12 mouse cellular contexts compared by ENCODE assay signal in the genomic region with DNA sequence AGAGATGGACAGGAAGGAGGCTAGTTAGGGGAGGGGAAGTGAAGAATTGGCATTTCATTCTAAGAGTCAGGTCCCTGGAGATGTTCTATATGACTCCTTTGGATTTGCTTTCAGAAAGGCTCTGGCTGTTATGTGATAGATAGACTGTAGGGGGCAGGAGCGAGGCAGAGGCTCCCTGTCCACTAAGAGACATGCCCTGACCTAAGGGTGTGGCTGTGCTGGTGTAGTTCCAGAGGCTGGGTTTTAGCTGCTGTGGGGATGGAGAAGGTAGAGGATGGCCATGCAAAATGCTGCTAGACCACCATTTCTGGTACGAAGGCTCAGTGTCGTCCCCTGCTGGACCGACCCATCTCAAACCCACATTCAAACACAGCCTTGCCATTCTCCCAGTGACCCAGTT. TPM values are rescaled to one million over a fixed set of nuclear protein-coding genes. Genes with fewer than 3 reads are reported as not detected.
DNase-seq lines count a peak whose midpoint lies in the region; ATAC-seq and TF ChIP-seq lines count a peak whose summit lies in the region.
"Had no signal": no experiment of that assay in that cellular context is flagged by ENCODE, and none has a peak within 500 bp of the region (broad histone marks: within the 10 kb centered on the region; RNA-seq: fewer than 3 reads in every experiment).

No protein-coding gene starts in this region.

- H3K27ac ChIP-seq in left cerebral cortex, adult 2 months: no peak overlapping the region
- H3K27ac ChIP-seq in embryonic fibroblast, embryonic 13.5 days (ENCODE audit: insufficient read depth, low read length): no peak overlapping the region
- H3K27ac ChIP-seq: hindbrain, embryonic 13.5 days had no signal

- intact Hi-C loops in left cerebral cortex, adult 2 months (cut with DNase I): no loop called here
- intact Hi-C loops in left cerebral cortex, postnatal 25 days (cut with DNase I): no loop called here
- intact Hi-C loops in left cerebral cortex, postnatal 10 days (cut with DNase I): no loop called here

- DNase-seq in CD4-positive, CD25-positive, alpha-beta regulatory T cell, adult 2 months (ENCODE audit: low read depth, low spot score): peak; percentile 37
- DNase-seq in left cerebral cortex, adult 2 months (ENCODE audit: extremely low spot score in 1 of 2, low spot score in 2 of 2): no peak
- DNase-seq in left cerebral cortex, postnatal 25 days (ENCODE audit: low spot score in 2 of 2): no peak
- DNase-seq in 416B (ENCODE audit: low read depth): peak; percentile 43
- DNase-seq in left cerebral cortex, postnatal 10 days (ENCODE audit: extremely low spot score in 1 of 2, low spot score in 2 of 2): no peak
- no peak for DNase-seq in frontal cortex, adult 2 months (ENCODE audit: extremely low spot score in 1 of 2, low spot score in 1 of 2)
- DNase-seq: adrenal gland, adult 8-10 months; kidney, postnatal 14 days; right cerebral cortex, postnatal 4 days had no signal

- no peak overlapping the region for H3K4me3 ChIP-seq in left cerebral cortex, adult 2 months
- H3K4me3 ChIP-seq in embryonic fibroblast, embryonic 13.5 days (ENCODE audit: insufficient read depth, low read length): no peak overlapping the region
- H3K4me3 ChIP-seq: hindbrain, embryonic 13.5 days had no signal

- no peak for ATAC-seq in CD4-positive, CD25-positive, alpha-beta regulatory T cell, adult 4 months

- H3K4me1 ChIP-seq in embryonic fibroblast, embryonic 13.5 days (ENCODE audit: control insufficient read depth, insufficient read depth, low read length): 0 out of 2 replicates have a peak, but pooled peaks cover 5% of the 10 kb centered on the region

- no peak for TF ChIP-seq POLR2A in embryonic fibroblast, embryonic 13.5 days (IDR thresholded peaks at IDR 0.05; ENCODE audit: low read depth, low read length)

- peak; percentile 62 for TF ChIP-seq CTCF in left cerebral cortex, adult 2 months (IDR thresholded peaks at IDR 0.05)
- TF ChIP-seq CTCF in embryonic fibroblast, embryonic 13.5 days (IDR thresholded peaks at IDR 0.05; ENCODE audit: borderline replicate concordance, insufficient read depth, low read length): 0 out of 2 replicates have a peak, but pooled peaks have one; percentile 16

RNA-seq across cellular contexts. Expression of gene Ece1, which starts 8.9 kb away (rescaled TPM):
- polyA plus RNA-seq in CD4-positive, CD25-positive, alpha-beta regulatory T cell, adult 4 months (2017; shearing (Covaris generic)): 10 to 100 TPM; 15.9 to 23.4 TPM
- total RNA-seq in left cerebral cortex, adult 2 months (2021): 10 to 100 TPM; 83.7 to 98.1 TPM
- total RNA-seq in left cerebral cortex, postnatal 25 days (2021): 10 to 100 TPM; 70.5 to 72.2 TPM
- 65.4 and 94.5 TPM in 2 replicates for polyA plus RNA-seq in embryonic fibroblast, embryonic 13.5 days (2011; ENCODE audit: insufficient read length, low read depth, missing spikeins)
- total RNA-seq in left cerebral cortex, postnatal 10 days (2021): 10 to 100 TPM; 58.6 to 65.2 TPM
- polyA plus RNA-seq in frontal cortex, adult 2 months (2012; rRNA removed): 24.6 and 29.5 TPM in 2 replicates

Comparison
In these comparisons a context has a peak if more than half of its experiments do, and no peak if none do; other contexts are left out.
1. DNase-seq: peak in CD4-positive, CD25-positive, alpha-beta regulatory T cell, adult 2 months (single experiment) and 416B (single experiment); none in left cerebral cortex, adult 2 months (0 of 2), left cerebral cortex, postnatal 25 days (0 of 2), left cerebral cortex, postnatal 10 days (0 of 2) and frontal cortex, adult 2 months (0 of 2).